Mouse (Mus musculus): ENCODE measurements at regions not wholly inside any gene's neighbourhood (a gene's known extent, or its start where the extent isn't known, plus 50 kb on each side); places are given as distances from the start of the nearest gene placed in this dataset.

DNA sequence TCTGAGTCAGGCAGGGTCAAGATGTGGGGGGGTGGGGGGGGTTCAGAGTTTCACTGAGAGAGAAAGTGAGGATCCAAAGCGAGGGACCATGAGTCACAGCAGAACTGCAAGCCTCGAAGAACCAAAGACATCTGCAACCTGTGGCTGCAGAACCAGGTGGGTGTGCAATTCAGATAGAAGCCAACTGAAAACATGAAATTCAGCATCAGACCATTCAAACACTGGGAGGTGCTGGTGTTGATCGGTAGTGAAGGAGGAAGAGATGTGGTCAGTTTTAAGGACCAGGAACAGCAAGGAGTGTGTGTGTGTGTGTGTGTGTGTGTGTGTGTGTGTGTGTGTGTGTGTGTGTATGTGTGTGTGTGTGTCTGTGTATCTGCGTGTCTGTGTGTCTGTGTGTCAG lies 53.8 kb upstream of the Cd44 start:
- H3K9me3 ChIP-seq (replicated peaks; ENCODE audit: low read length): peaks cover 2% of the 10 kb centered on the region
- peaks cover 4 to 21% of the 10 kb centered on the region in 2 experiments for H3K36me3 ChIP-seq (replicated peaks in 1 of 2; ENCODE audit: control insufficient read depth in 1 of 2, insufficient read depth in 1 of 2, low read length in 1 of 2)
- dilution Hi-C loops (cut with MboI; ENCODE audit: extremely low pct_ligation_motif_present, extremely low pct_unique_long_range_greater_than_20kb, low sequenced_read_pairs) (no loop called here), in situ Hi-C loops (cut with MboI; ENCODE audit: low pct_ligation_motif_present, low pct_unique_long_range_greater_than_20kb, low sequenced_read_pairs) (no loop called here)
- H3K27me3 ChIP-seq (replicated peaks): no peaks in the 10 kb centered on the region
- H3K9ac ChIP-seq (ENCODE audit: insufficient read depth, low read depth): no peak overlapping the region
- H3K4me2 ChIP-seq (ENCODE audit: insufficient read depth, low read depth, poor library complexity, severe bottlenecking): no peak overlapping the region
- peak; percentile 16; the same call in 1 of the 2 replicates for TF ChIP-seq IRF4 (IDR thresholded peaks at IDR 0.05; ENCODE audit: low read depth, low read length)
- TF ChIP-seq SMC3 (IDR thresholded peaks at IDR 0.05; ENCODE audit: low read depth, low read length): peak; percentile 3; the same call in 1 of the 2 replicates
- no peak for TF ChIP-seq GABPA (IDR thresholded peaks at IDR 0.05; ENCODE audit: insufficient replicate concordance, low read depth, low read length)
- no peak overlapping the region for H3K27ac ChIP-seq (ENCODE audit: insufficient read depth, low read depth)
- no peaks in the 10 kb centered on the region for H3K79me2 ChIP-seq (replicated peaks; ENCODE audit: control insufficient read depth, extremely low read depth, insufficient read depth, poor library complexity, severe bottlenecking)
- peaks cover 4 to 14% of the 10 kb centered on the region in 2 experiments for H3K4me1 ChIP-seq (ENCODE audit: control insufficient read depth in 1 of 2, insufficient read depth in 2 of 2)
- DNase-seq (ENCODE audit: extremely low read depth): no peak
- H3K4me3 ChIP-seq (replicated peaks in 1 of 3; ENCODE audit: low read depth in 2 of 3, low read length in 2 of 3, poor library complexity in 1 of 3): no peak overlapping the region
